Mouse (Mus musculus): ENCODE data around the gene Slfn8. TPM values are rescaled to one million over a fixed set of nuclear protein-coding genes. Genes with fewer than 3 reads are reported as not detected.

Gene Slfn8
- polyA plus RNA-seq, 1 experiment from 2014 or later, result 0.49 TPM

GRCm38 (mm10) chr11:82952612-82953542 is 67.7 kb downstream of the Slfn8 start:
- Histone ChIP-seq H3K4me1 (replicated peaks; ENCODE audit: control insufficient read depth, insufficient read depth, low read length) (no peaks in the 10 kb centered on the region), H3K36me3 (ENCODE audit: control insufficient read depth, insufficient read depth, low read length) (no peaks in the 10 kb centered on the region), H3K4me3 (ENCODE audit: low read length) (peak overlapping the region; percentile 35), H3K9me3 (ENCODE audit: control insufficient read depth, low read length) (no peaks in the 10 kb centered on the region), H3K4me2 (ENCODE audit: low read depth, low read length) (peak overlapping the region; percentile 39; the same call in 1 of the 2 replicates), H3K9ac (ENCODE audit: low read length) (no peak overlapping the region), H3K27ac (ENCODE audit: low read length) (no peak overlapping the region), H3K27me3 (ENCODE audit: control insufficient read depth, insufficient read depth, low read depth, low read length) (peaks cover 28% of the 10 kb centered on the region)
- no peak for ATAC-seq (ENCODE audit: low read depth)
- whole genome bisulfite sequencing, result 51% methylated on average over 9 of the region's 9 CpGs

Small RNA genes within 50 kb of the gene (microRNA-seq; reads per million reads assigned to microRNA genes)
- gene Gm27598 (not detected), gene Mir7679 (not detected)

Other genes with a start within 250 kb of the Slfn8 start
- 23.8 and 29.5 TPM in 2 replicates for gene Lig3, start 239.7 kb downstream of the Slfn8 start, polyA plus RNA-seq (2015; fragmentation: Nextera tagmentation; extraction: Ambion mirVana)
- 12.7 and 13.4 TPM in 2 replicates for gene Rffl, start 149.6 kb downstream of the Slfn8 start, polyA plus RNA-seq (2015; fragmentation: Nextera tagmentation; extraction: Ambion mirVana)
- gene Rad51d, start 130.2 kb downstream of the Slfn8 start, polyA plus RNA-seq (2015; fragmentation: Nextera tagmentation; extraction: Ambion mirVana), result 13.2 and 14.0 TPM in 2 replicates
- 0.09 and 0.20 TPM in 2 replicates for gene Fndc8, start 128.7 kb downstream of the Slfn8 start, polyA plus RNA-seq (2015; fragmentation: Nextera tagmentation; extraction: Ambion mirVana)
- gene Nle1, start 112.4 kb downstream of the Slfn8 start, polyA plus RNA-seq (2015; fragmentation: Nextera tagmentation; extraction: Ambion mirVana), result 23.6 and 30.5 TPM in 2 replicates
- gene Unc45b, start 110.3 kb downstream of the Slfn8 start, polyA plus RNA-seq (2015; fragmentation: Nextera tagmentation; extraction: Ambion mirVana), result 14.5 and 16.2 TPM in 2 replicates
- 4.1 and 4.5 TPM in 2 replicates for gene Slfn5, start 69.5 kb downstream of the Slfn8 start, polyA plus RNA-seq (2015; fragmentation: Nextera tagmentation; extraction: Ambion mirVana)
- 29.3 and 33.9 TPM in 2 replicates for gene Slfn9, start 29.0 kb downstream of the Slfn8 start, polyA plus RNA-seq (2015; fragmentation: Nextera tagmentation; extraction: Ambion mirVana)
- gene Slfn2, start 44.3 kb upstream of the Slfn8 start, polyA plus RNA-seq (2015; fragmentation: Nextera tagmentation; extraction: Ambion mirVana), result 7.5 and 8.2 TPM in 2 replicates
- 0.75 and 0.84 TPM in 2 replicates for gene Slfn1, start 96.0 kb upstream of the Slfn8 start, polyA plus RNA-seq (2015; fragmentation: Nextera tagmentation; extraction: Ambion mirVana)
- gene Slfn4, start 154.4 kb upstream of the Slfn8 start, polyA plus RNA-seq (2015; fragmentation: Nextera tagmentation; extraction: Ambion mirVana), result 0.11 TPM in 1 of 2 replicates, not detected in the other
- gene Slfn3, start 170.5 kb upstream of the Slfn8 start, polyA plus RNA-seq (2015; fragmentation: Nextera tagmentation; extraction: Ambion mirVana), result 1.1 and 1.2 TPM in 2 replicates